ENCODE assay signal across 9 mouse cellular contexts in genomic region chr19:6529265-6529985, GRCm38 (mm10). TPM values are rescaled to one million over a fixed set of nuclear protein-coding genes. Genes with fewer than 3 reads are reported as not detected.
DNase-seq lines count a peak whose midpoint lies in the region; ATAC-seq lines count a peak whose summit lies in the region.
"Had no signal": no experiment of that assay in that cellular context is flagged by ENCODE, and none has a peak within 500 bp of the region (broad histone marks: within the 10 kb centered on the region; RNA-seq: fewer than 3 reads in every experiment).

No protein-coding gene starts in this region.

- H3K36me3 ChIP-seq in forebrain, embryonic 11.5 days (ENCODE audit: control insufficient read depth, insufficient read depth, low read length): no peaks in the 10 kb centered on the region
- no peaks in the 10 kb centered on the region for H3K36me3 ChIP-seq in kidney, embryonic 15.5 days
- peaks cover 15% of the 10 kb centered on the region for H3K36me3 ChIP-seq in midbrain, embryonic 15.5 days (replicated peaks)

- H3K27ac ChIP-seq in forebrain, embryonic 11.5 days (ENCODE audit: low read depth, low read length): peak overlapping the region; percentile 18; the same call in 1 of the 2 replicates
- peak overlapping the region; percentile 56 for H3K27ac ChIP-seq in kidney, embryonic 15.5 days
- peak overlapping the region; percentile 43; the same call in 1 of the 2 replicates for H3K27ac ChIP-seq in midbrain, embryonic 15.5 days

- peak; percentile 52 for ATAC-seq in forebrain, embryonic 11.5 days (replicated peaks; ENCODE audit: low FRiP score)
- ATAC-seq in kidney, embryonic 15.5 days (replicated peaks; ENCODE audit: low FRiP score): peak; percentile 22; the same call in 1 of the 2 replicates
- ATAC-seq in midbrain, embryonic 15.5 days (replicated peaks): no peak

- no peak overlapping the region; the same call in 1 of the 2 replicates for H3K9ac ChIP-seq in forebrain, embryonic 11.5 days (ENCODE audit: low read length)
- H3K9ac ChIP-seq in kidney, embryonic 15.5 days: no peak overlapping the region
- no peak overlapping the region for H3K9ac ChIP-seq in midbrain, embryonic 15.5 days

- DNase-seq in heart, adult 18-20 months: peak; percentile 53 to 66
- no peak for DNase-seq in heart, postnatal 14 days
- peak; percentile 74 for DNase-seq in forebrain, embryonic 11.5 days (ENCODE audit: low spot score)
- DNase-seq in T-cell, adult 2 months (ENCODE audit: low spot score): no peak
- DNase-seq in gastrocnemius, postnatal 10 days: no peak
- DNase-seq in cerebellum, adult 9-10 months: no peak

- peaks cover 32% of the 10 kb centered on the region; the same call in 1 of the 2 replicates for H3K4me1 ChIP-seq in forebrain, embryonic 11.5 days (replicated peaks; ENCODE audit: control insufficient read depth, insufficient read depth, low read length)
- peaks cover 71% of the 10 kb centered on the region for H3K4me1 ChIP-seq in kidney, embryonic 15.5 days
- H3K4me1 ChIP-seq in midbrain, embryonic 15.5 days: peaks cover 56% of the 10 kb centered on the region

- no peaks in the 10 kb centered on the region for H3K9me3 ChIP-seq in forebrain, embryonic 11.5 days (ENCODE audit: control insufficient read depth, low read length)
- H3K9me3 ChIP-seq in kidney, embryonic 15.5 days (replicated peaks): no peaks in the 10 kb centered on the region
- H3K9me3 ChIP-seq in midbrain, embryonic 15.5 days: no peaks in the 10 kb centered on the region

- WGBS in forebrain, embryonic 11.5 days: 56% methylated on average over 14 of the region's 14 CpGs
- WGBS in kidney, embryonic 15.5 days: 50% methylated on average over 14 of the region's 14 CpGs
- 55% methylated on average over 14 of the region's 14 CpGs for WGBS in midbrain, embryonic 15.5 days

- H3K4me3 ChIP-seq in forebrain, embryonic 11.5 days (ENCODE audit: low read depth, low read length): no peak overlapping the region
- H3K4me3 ChIP-seq in kidney, embryonic 15.5 days (replicated peaks): no peak overlapping the region
- no peak overlapping the region for H3K4me3 ChIP-seq in midbrain, embryonic 15.5 days

- peak overlapping the region; percentile 27; the same call in 1 of the 2 replicates for H3K4me2 ChIP-seq in forebrain, embryonic 11.5 days (ENCODE audit: low read depth, low read length, severe bottlenecking)
- H3K4me2 ChIP-seq in kidney, embryonic 15.5 days: peak overlapping the region; percentile 47
- H3K4me2 ChIP-seq in midbrain, embryonic 15.5 days: no peak overlapping the region

- H3K27me3 ChIP-seq in forebrain, embryonic 11.5 days (ENCODE audit: control insufficient read depth, insufficient read depth, low read length): peaks cover 2% of the 10 kb centered on the region; the same call in 1 of the 2 replicates
- peaks cover 39% of the 10 kb centered on the region for H3K27me3 ChIP-seq in kidney, embryonic 15.5 days
- no peaks in the 10 kb centered on the region for H3K27me3 ChIP-seq in midbrain, embryonic 15.5 days (replicated peaks)

- intact Hi-C loops in heart, postnatal 14 days (cut with DNase I): no loop called here

RNA-seq across cellular contexts. Expression of gene Slc22a12, which starts 13.4 kb away (rescaled TPM):
- total RNA-seq in heart, adult 18-20 months (2021): under 1 TPM in 1 of 2 experiments, not detected in 1; 0.22 TPM
- not detected for total RNA-seq in heart, postnatal 14 days (2021)
- polyA plus RNA-seq in forebrain, embryonic 11.5 days (2014; fragmentation: Nextera tagmentation; extraction: Ambion mirVana): not detected in 2 replicates
- 14.1 and 16.3 TPM in 2 replicates for polyA plus RNA-seq in kidney, embryonic 15.5 days (2015; fragmentation: Nextera tagmentation; extraction: Ambion mirVana)
- 0.17 and 0.32 TPM in 2 replicates for polyA plus RNA-seq in midbrain, embryonic 15.5 days (2015; fragmentation: Nextera tagmentation; extraction: Ambion mirVana)
- total RNA-seq in gastrocnemius, postnatal 10 days (2021): not detected
- total RNA-seq: hematopoietic stem cell, adult 5-6 weeks had no signal

Comparison
In these comparisons a context has a peak if more than half of its experiments do, and no peak if none do; other contexts are left out.
1. DNase-seq: peak in heart, adult 18-20 months (2 of 2) and forebrain, embryonic 11.5 days (single experiment); none in heart, postnatal 14 days (0 of 2), T-cell, adult 2 months (single experiment), gastrocnemius, postnatal 10 days (single experiment) and cerebellum, adult 9-10 months (single experiment).
2. Peak in every context shown above with its lines, with median percentiles within 50 percentile points of each other: H3K27ac ChIP-seq.